Mouse (Mus musculus) liver, embryonic 14.5 days (tissue): ENCODE results near the gene Zfp383. TPM values are rescaled to one million over a fixed set of nuclear protein-coding genes. Genes with fewer than 3 reads are reported as not detected.

ENCODE experiments used
- ATAC-seq: fragments of 200-750 bp; cut with Nextera tagmentation; 2 replicates; pipeline ENCODE4 v1.8.0; 2017; ENCODE audit warnings: moderate number of reproducible peaks, mild to moderate bottlenecking, moderate library complexity; ENCODE audit not compliant: insufficient read depth
- DNase-seq, 3 experiments: peaks; one replicate each; pipeline ENCODE4 v3.0.0-alpha.2; 2012 to 2013; ENCODE audit warnings: low read depth in 3 of 3, low spot score in 3 of 3
- H3K27ac ChIP-seq: fragments of 300-500 bp; sonication (generic); 2 replicates; pipeline ENCODE4 v1.5.1; 2014; ENCODE audit warnings: moderate library complexity, mild to moderate bottlenecking, control low read depth, inconsistent platforms
- H3K27me3 ChIP-seq: fragments of 300-500 bp; sonication (generic); 2 replicates; pipeline ENCODE4 v1.6.1; 2014; ENCODE audit warnings: mild to moderate bottlenecking, low read length, moderate library complexity; ENCODE audit not compliant: control insufficient read depth, insufficient read depth
- H3K36me3 ChIP-seq: fragments of 300-500 bp; sonication (generic); replicated peaks from 2 replicates; pipeline ENCODE4 v1.6.1; 2014; ENCODE audit warnings: low read depth; ENCODE audit not compliant: control insufficient read depth, insufficient read depth
- H3K4me1 ChIP-seq, 2 experiments: fragments of 200-500 bp in 1 of 2; fragments of 300-500 bp in 1 of 2; sonication (generic) in 1 of 2; replicated peaks; 2 replicates each; pipeline ENCODE4 v1.6.1; 2012 to 2014; ENCODE audit warnings: antibody characterized with exemption in 1 of 2, inconsistent platforms in 1 of 2, low read length in 1 of 2; ENCODE audit not compliant: control insufficient read depth in 2 of 2, insufficient read depth in 2 of 2
- H3K4me2 ChIP-seq: fragments of 300-500 bp; sonication (generic); 2 replicates; pipeline ENCODE4 v1.6.1; 2014; ENCODE audit warnings: low read depth, mild to moderate bottlenecking, control low read depth, moderate library complexity
- H3K4me3 ChIP-seq, 2 experiments: fragments of 200-500 bp in 1 of 2; fragments of 300-500 bp in 1 of 2; sonication (generic) in 1 of 2; 2 replicates each; pipeline ENCODE4 v1.5.1; 2012 to 2014; ENCODE audit warnings: low read depth in 2 of 2, low read length in 2 of 2, mild to moderate bottlenecking in 2 of 2, control low read depth in 1 of 2, inconsistent platforms in 1 of 2, moderate library complexity in 1 of 2; ENCODE audit not compliant: insufficient read depth in 1 of 2
- H3K9ac ChIP-seq: fragments of 300-500 bp; sonication (generic); replicated peaks from 2 replicates; pipeline ENCODE4 v1.6.1; 2014; ENCODE audit warnings: mild to moderate bottlenecking, control low read depth, moderate library complexity
- H3K9me3 ChIP-seq: fragments of 300-500 bp; sonication (generic); 2 replicates; pipeline ENCODE4 v1.6.1; 2016; ENCODE audit warnings: low read length, mixed read lengths; ENCODE audit not compliant: control insufficient read depth
- CTCF ChIP-seq: IDR thresholded peaks from 2 replicates; pipeline ENCODE4 v1.5.1; 2016; ENCODE audit warnings: antibody characterized with exemption, low read depth, control low read depth
- EP300 ChIP-seq: IDR thresholded peaks from 2 replicates; pipeline ENCODE4 v1.6.1; 2016; ENCODE audit warnings: antibody characterized with exemption, low read depth
- WGBS: fragments of 180-500 bp; shearing (Covaris S2); extraction: QIAGEN DNeasy Blood & Tissue Kit; methylation state at CpG from one replicate; pipeline ENCODE4 v1.1.7; 2014; ENCODE audit not compliant: insufficient replicate concordance; 5-methylcytosine and 5-hydroxymethylcytosine counted together
- polyA plus RNA-seq, 2 experiments: library from polyadenylated mRNA; depleted of rRNA in 1 of 2; stranded (reverse) in 1 of 2; unstranded in 1 of 2; fragments of >200 nt; fragmentation: Nextera tagmentation in 1 of 2; extraction: Ambion mirVana in 1 of 2; gene quantifications; 2 replicates each; pipeline versions ENCODE4 v1.2.1 to v1.2.3; 2012 to 2014

Gene Zfp383
- polyA plus RNA-seq, 2 experiments, result 0.42 to 0.69 TPM

GRCm38 (mm10) chr7:29912172-29912571 lies 4.1 kb downstream of the Zfp383 start:
- DNase-seq, result no peak
- no peaks in the 10 kb centered on the region; a peak in 2 of 4 replicates for H3K4me1 ChIP-seq
- ATAC-seq, result no peak
- no peaks in the 10 kb centered on the region for H3K9me3 ChIP-seq
- no peak overlapping the region for H3K9ac ChIP-seq
- WGBS, result 78% methylated on average over 13 of the region's 13 CpGs
- no peaks in the 10 kb centered on the region for H3K27me3 ChIP-seq
- TF ChIP-seq CTCF, result no peak
- no peak for TF ChIP-seq EP300
- H3K4me3 ChIP-seq, result no peak overlapping the region
- H3K27ac ChIP-seq, result no peak overlapping the region
- no peaks in the 10 kb centered on the region; the same call in 1 of the 2 replicates for H3K36me3 ChIP-seq
- no peak overlapping the region for H3K4me2 ChIP-seq

GRCm38 (mm10) chr7:29917371-29918061 lies 9.5 kb downstream of the Zfp383 start:
- Histone ChIP-seq H3K4me1 (0 out of 4 replicates have a peak, but pooled peaks cover 0 to 2% of the 10 kb centered on the region in 2 experiments), H3K27ac (no peak overlapping the region), H3K27me3 (no peaks in the 10 kb centered on the region), H3K9me3 (no peaks in the 10 kb centered on the region), H3K4me3 (no peak overlapping the region), H3K4me2 (no peak overlapping the region), H3K9ac (no peak overlapping the region), H3K36me3 (no peaks in the 10 kb centered on the region; the same call in 1 of the 2 replicates)
- ATAC-seq (no peak), DNase-seq (no peak)
- no peak for TF ChIP-seq CTCF
- TF ChIP-seq EP300, result no peak
- WGBS, result 42% methylated on average over 6 of the region's 6 CpGs

DNA sequence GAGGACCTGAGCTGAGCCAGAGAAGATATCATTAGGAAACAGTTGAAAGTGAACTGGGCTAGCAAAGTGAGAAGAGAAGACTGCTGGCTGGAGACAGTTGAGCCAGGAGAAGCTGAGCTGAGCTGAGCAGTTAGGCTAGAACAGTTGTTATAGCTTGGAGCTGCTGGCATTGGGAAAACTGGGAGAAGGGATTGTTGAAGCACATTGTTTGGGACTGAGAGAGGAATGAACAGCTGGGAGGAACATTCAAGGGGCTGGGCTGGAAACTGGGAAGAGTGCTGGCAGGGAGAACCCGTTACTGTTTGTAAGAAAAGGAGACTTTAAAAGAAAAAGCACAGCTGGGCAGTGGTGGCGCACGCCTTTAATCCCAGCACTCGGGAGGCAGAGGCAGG lies 10.0 kb downstream of the Zfp383 start:
- 82% methylated on average over 4 of the region's 4 CpGs for WGBS
- no peak overlapping the region for H3K9ac ChIP-seq
- H3K4me2 ChIP-seq, result no peak overlapping the region
- TF ChIP-seq CTCF (no peak), EP300 (no peak)
- ATAC-seq (no peak), DNase-seq (no peak)
- H3K36me3 ChIP-seq, result no peaks in the 10 kb centered on the region
- no peak overlapping the region for H3K4me3 ChIP-seq
- 0 out of 4 replicates have a peak, but pooled peaks cover 0 to 2% of the 10 kb centered on the region in 2 experiments for H3K4me1 ChIP-seq
- no peaks in the 10 kb centered on the region for H3K27me3 ChIP-seq
- no peaks in the 10 kb centered on the region for H3K9me3 ChIP-seq
- H3K27ac ChIP-seq, result no peak overlapping the region

DNA sequence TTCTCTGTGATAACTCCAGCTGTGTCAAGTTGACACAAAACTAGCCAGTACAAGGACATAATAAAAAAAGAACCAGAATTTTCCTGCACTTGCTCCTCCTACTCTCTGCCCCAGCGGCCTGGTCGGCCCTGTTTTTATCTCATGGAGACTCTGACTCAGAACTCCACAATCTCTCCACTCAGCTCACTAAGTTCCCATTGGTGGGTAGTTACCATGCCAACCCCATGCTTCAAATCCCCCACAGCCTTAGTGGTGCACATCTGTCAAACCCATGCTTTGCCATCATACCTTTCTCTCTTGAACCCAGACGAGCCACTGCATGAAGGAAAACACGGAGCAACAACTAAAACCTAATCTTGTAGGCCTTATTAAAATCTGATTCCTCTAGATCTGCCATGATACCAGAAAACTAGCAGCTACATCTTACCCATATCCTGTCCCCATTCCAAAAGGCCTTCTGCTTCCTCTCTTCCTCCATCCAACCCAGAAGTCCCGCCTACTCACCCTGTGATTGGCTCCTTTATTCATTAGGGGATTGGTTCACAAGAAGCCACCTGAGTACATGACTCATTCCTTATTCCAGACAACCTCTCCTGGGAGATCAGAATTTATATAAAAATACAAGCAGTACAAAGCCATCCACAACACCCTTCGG lies 13.5 kb downstream of the Zfp383 start:
- no peak for ATAC-seq
- no peak for DNase-seq

DNA sequence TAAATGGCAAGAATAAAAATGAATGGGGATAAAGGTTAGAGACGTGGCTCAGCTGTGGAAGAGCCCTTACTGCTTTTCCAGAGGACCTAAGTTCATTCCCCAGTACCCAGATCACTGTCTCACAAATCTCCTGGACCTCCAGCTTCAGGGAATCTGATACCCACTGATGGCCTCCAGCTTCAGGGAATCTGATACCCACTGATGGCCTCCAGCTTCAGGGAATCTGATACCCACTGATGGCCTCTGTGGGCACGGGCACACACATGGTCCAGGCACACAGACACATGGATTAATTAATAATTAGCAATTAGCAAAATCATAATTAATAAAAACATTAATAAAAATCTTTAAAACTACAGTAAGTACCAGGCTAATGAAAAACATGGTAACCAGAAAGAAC lies 14.8 kb downstream of the Zfp383 start:
- DNase-seq (no peak), ATAC-seq (no peak)
- H3K27me3 ChIP-seq, result no peaks in the 10 kb centered on the region
- no peak overlapping the region for H3K9ac ChIP-seq
- no peak overlapping the region for H3K4me3 ChIP-seq
- H3K36me3 ChIP-seq, result no peaks in the 10 kb centered on the region
- no peak overlapping the region for H3K4me2 ChIP-seq
- TF ChIP-seq CTCF, result no peak
- TF ChIP-seq EP300, result no peak
- 0 out of 4 replicates have a peak, but pooled peaks cover 0 to 2% of the 10 kb centered on the region in 2 experiments for H3K4me1 ChIP-seq
- H3K27ac ChIP-seq, result no peak overlapping the region
- WGBS, result 61% methylated on average over 2 of the region's 2 CpGs
- H3K9me3 ChIP-seq, result no peaks in the 10 kb centered on the region

More for the DNA sequence above, 13.5 kb downstream of the Zfp383 start:
- Histone ChIP-seq H3K4me3 (no peak overlapping the region), H3K9ac (no peak overlapping the region), H3K4me1 (0 out of 4 replicates have a peak, but pooled peaks cover 0 to 2% of the 10 kb centered on the region in 2 experiments), H3K4me2 (no peak overlapping the region), H3K9me3 (no peaks in the 10 kb centered on the region), H3K27ac (no peak overlapping the region), H3K36me3 (no peaks in the 10 kb centered on the region), H3K27me3 (no peaks in the 10 kb centered on the region)
- no peak for TF ChIP-seq CTCF
- TF ChIP-seq EP300, result no peak
- WGBS, result 59% methylated on average over 6 of the region's 6 CpGs
